Mouse (Mus musculus): ENCODE data around the gene Dlg4.

DNA sequence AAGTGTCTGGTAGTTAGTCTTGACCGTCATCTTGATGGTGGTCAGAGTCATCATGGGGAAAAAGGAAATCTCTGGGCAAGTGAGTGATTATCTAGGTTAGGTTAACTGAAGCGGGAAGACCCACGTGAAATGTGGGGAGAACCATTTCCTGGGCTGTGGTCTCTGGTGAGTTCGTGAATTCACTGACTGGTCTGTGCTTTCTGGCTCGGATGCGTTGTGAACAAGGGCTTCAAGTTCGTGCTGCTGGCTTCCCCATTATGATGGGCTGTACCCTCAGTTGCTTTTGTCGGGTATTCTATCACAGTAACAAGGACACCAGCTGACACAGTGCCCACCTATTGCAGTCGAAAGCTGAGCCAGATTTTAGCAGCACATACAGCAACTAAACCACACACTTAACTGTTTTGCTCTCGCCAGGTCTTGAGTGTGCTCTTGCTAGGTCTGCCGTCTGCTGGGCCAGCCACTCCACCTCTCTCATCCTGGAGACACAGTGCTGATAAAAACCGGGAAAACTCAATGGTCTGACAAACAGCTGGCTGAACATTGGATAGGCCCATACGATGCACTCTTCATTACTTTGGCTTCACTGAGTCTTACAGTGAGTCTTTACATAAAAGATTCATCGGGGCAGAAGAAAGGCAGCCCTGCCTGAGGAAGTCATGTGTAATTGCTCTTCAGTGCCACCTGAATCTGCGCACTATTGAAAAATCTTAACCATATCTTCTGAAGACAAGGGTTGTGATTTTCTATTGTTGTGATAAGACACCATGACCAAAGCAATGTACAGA lies 64.3 kb downstream of the Dlg4 start:
- TF ChIP-seq CTCF (IDR thresholded peaks at IDR 0.05; ENCODE audit: low read depth) = no peak
- TF ChIP-seq EP300 (IDR thresholded peaks at IDR 0.05; ENCODE audit: low read depth) = no peak

Data from liver, embryonic 14.5 days (tissue).